Comparison of ENCODE assay signal across 18 mouse cellular contexts in genomic region chr10:40936160-40936726, GRCm38 (mm10). TPM values are rescaled to one million over a fixed set of nuclear protein-coding genes. Genes with fewer than 3 reads are reported as not detected.
DNase-seq lines count a peak whose midpoint lies in the region; ATAC-seq and TF ChIP-seq lines count a peak whose summit lies in the region.
"Had no signal": no experiment of that assay in that cellular context is flagged by ENCODE, and none has a peak within 500 bp of the region (broad histone marks: within the 10 kb centered on the region; RNA-seq: fewer than 3 reads in every experiment).

No protein-coding gene starts in this region.

- no peak for TF ChIP-seq POLR2A in ES-Bruce4 (IDR thresholded peaks at IDR 0.05; ENCODE audit: insufficient read depth, low read length)

- H3K36me3 ChIP-seq in hindbrain, embryonic 16.5 days (ENCODE audit: control insufficient read depth, insufficient read depth, low read length): peaks cover 26% of the 10 kb centered on the region
- H3K36me3 ChIP-seq in hindbrain, postnatal 0 days (ENCODE audit: insufficient read depth, low read length): peaks cover 46% of the 10 kb centered on the region
- H3K36me3 ChIP-seq in ES-Bruce4 (ENCODE audit: control insufficient read depth, insufficient read depth, low read length, poor library complexity, severe bottlenecking): peaks cover 9% of the 10 kb centered on the region; the same call in 1 of the 2 replicates

- no peak overlapping the region for H3K27ac ChIP-seq in hindbrain, embryonic 16.5 days (ENCODE audit: low read depth, low read length)
- H3K27ac ChIP-seq in hindbrain, postnatal 0 days: no peak overlapping the region
- H3K27ac ChIP-seq in left cerebral cortex, adult 2 months: peak overlapping the region; percentile 50; the same call in 1 of the 2 replicates
- H3K27ac ChIP-seq in ES-Bruce4 (ENCODE audit: insufficient read depth, low read length): no peak overlapping the region
- H3K27ac ChIP-seq: gastrocnemius, adult 2 months; heart, adult 2 months; heart, embryonic 15.5 days; liver, embryonic 12.5 days; midbrain, embryonic 13.5 days had no signal

- peak; percentile 26 to 46 for DNase-seq in cerebellum, postnatal 10 days
- no peak for DNase-seq in cerebellum, adult 11 months
- no peak for DNase-seq in hindbrain, postnatal 0 days (ENCODE audit: low spot score)
- DNase-seq in left cerebral cortex, adult 2 months (ENCODE audit: extremely low spot score in 1 of 2, low spot score in 2 of 2): peak; percentile 42 to 61
- DNase-seq in left cerebral cortex, postnatal 25 days (ENCODE audit: low spot score in 2 of 2): no peak
- no peak for DNase-seq in spleen, postnatal 4 days (ENCODE audit: low spot score in 2 of 2)
- DNase-seq: adrenal gland, postnatal 10 days; cerebellum, adult 8-10 months; gastrocnemius, adult 2 months; heart, adult 2 months; kidney, postnatal 14 days; lung, embryonic 14.5 days had no signal

- no peak overlapping the region for H3K4me2 ChIP-seq in hindbrain, embryonic 16.5 days (ENCODE audit: low read length)
- no peak overlapping the region for H3K4me2 ChIP-seq in hindbrain, postnatal 0 days (ENCODE audit: low read depth, low read length)
- H3K4me2 ChIP-seq: heart, embryonic 15.5 days; liver, embryonic 12.5 days; lung, embryonic 14.5 days; midbrain, embryonic 13.5 days had no signal

- intact Hi-C loops in left cerebral cortex, adult 2 months (cut with DNase I): no loop called here
- intact Hi-C loops in left cerebral cortex, postnatal 25 days (cut with DNase I): no loop called here

- no peak for TF ChIP-seq CTCF in hindbrain, postnatal 0 days (IDR thresholded peaks at IDR 0.05; ENCODE audit: low read depth)
- TF ChIP-seq CTCF in left cerebral cortex, adult 2 months (IDR thresholded peaks at IDR 0.05): no peak
- no peak for TF ChIP-seq CTCF in ES-Bruce4 (IDR thresholded peaks at IDR 0.05; ENCODE audit: low read depth, low read length)

- TF ChIP-seq EP300 in ES-Bruce4 (IDR thresholded peaks at IDR 0.05; ENCODE audit: insufficient read depth, low read depth, low read length): no peak

- no peak overlapping the region for H3K9ac ChIP-seq in hindbrain, embryonic 16.5 days (ENCODE audit: low read depth, low read length)
- no peak overlapping the region for H3K9ac ChIP-seq in hindbrain, postnatal 0 days (replicated peaks; ENCODE audit: low read length)
- H3K9ac ChIP-seq in ES-Bruce4 (ENCODE audit: low read depth, poor library complexity, severe bottlenecking): no peak overlapping the region
- H3K9ac ChIP-seq: heart, embryonic 15.5 days; liver, embryonic 12.5 days; lung, embryonic 14.5 days; midbrain, embryonic 13.5 days had no signal

- no peaks in the 10 kb centered on the region for H3K27me3 ChIP-seq in hindbrain, embryonic 16.5 days (replicated peaks; ENCODE audit: control insufficient read depth, insufficient read depth, low read length)
- H3K27me3 ChIP-seq in hindbrain, postnatal 0 days (ENCODE audit: insufficient read depth, low read length): no peaks in the 10 kb centered on the region
- no peaks in the 10 kb centered on the region for H3K27me3 ChIP-seq in ES-Bruce4 (ENCODE audit: control insufficient read depth, insufficient read depth, low read length, poor library complexity, severe bottlenecking)
- H3K27me3 ChIP-seq: heart, embryonic 15.5 days; liver, embryonic 12.5 days; midbrain, embryonic 13.5 days had no signal

- 79% methylated on average over 13 of the region's 13 CpGs for WGBS in hindbrain, embryonic 16.5 days
- 81% methylated on average over 13 of the region's 13 CpGs for WGBS in hindbrain, postnatal 0 days

- ATAC-seq in hindbrain, embryonic 16.5 days: peak; percentile 48; the same call in 1 of the 2 replicates
- no peak for ATAC-seq in hindbrain, postnatal 0 days
- ATAC-seq: liver, embryonic 12.5 days; midbrain, embryonic 13.5 days had no signal

- no peaks in the 10 kb centered on the region for H3K9me3 ChIP-seq in hindbrain, embryonic 16.5 days (ENCODE audit: control insufficient read depth, low read length)
- no peaks in the 10 kb centered on the region for H3K9me3 ChIP-seq in hindbrain, postnatal 0 days (ENCODE audit: low read length)
- H3K9me3 ChIP-seq in ES-Bruce4 (replicated peaks; ENCODE audit: control insufficient read depth, insufficient read depth, low read length, poor library complexity, severe bottlenecking): no peaks in the 10 kb centered on the region
- H3K9me3 ChIP-seq: heart, embryonic 15.5 days; liver, embryonic 12.5 days; midbrain, embryonic 13.5 days had no signal

- no peaks in the 10 kb centered on the region for H3K4me1 ChIP-seq in hindbrain, embryonic 16.5 days (ENCODE audit: control insufficient read depth, insufficient read depth, low read depth, low read length)
- no peaks in the 10 kb centered on the region for H3K4me1 ChIP-seq in hindbrain, postnatal 0 days (ENCODE audit: insufficient read depth, low read length)
- no peaks in the 10 kb centered on the region for H3K4me1 ChIP-seq in ES-Bruce4 (ENCODE audit: control insufficient read depth, insufficient read depth, low read length)
- H3K4me1 ChIP-seq: heart, embryonic 15.5 days; liver, embryonic 12.5 days; midbrain, embryonic 13.5 days had no signal

- no peak overlapping the region for H3K4me3 ChIP-seq in hindbrain, embryonic 16.5 days (ENCODE audit: low read length)
- no peak overlapping the region for H3K4me3 ChIP-seq in hindbrain, postnatal 0 days (ENCODE audit: low read length)
- H3K4me3 ChIP-seq in left cerebral cortex, adult 2 months: no peak overlapping the region
- H3K4me3 ChIP-seq in ES-Bruce4 (ENCODE audit: low read depth, low read length): 0 out of 2 replicates have a peak overlapping the region, but pooled peaks have one; percentile 0
- H3K4me3 ChIP-seq: gastrocnemius, adult 2 months; heart, adult 2 months; heart, embryonic 15.5 days; liver, embryonic 12.5 days; midbrain, embryonic 13.5 days had no signal

RNA-seq across cellular contexts. Expression of gene Wasf1, which starts 53.0 kb away (rescaled TPM):
- 98.1 and 123 TPM in 2 replicates for polyA plus RNA-seq in hindbrain, embryonic 16.5 days (2015; fragmentation: Nextera tagmentation; extraction: Ambion mirVana)
- 25.5 and 25.7 TPM in 2 replicates for total RNA-seq in hindbrain, postnatal 0 days (2014; rRNA removed)
- 94.3 and 104 TPM in 2 replicates for polyA plus RNA-seq in hindbrain, postnatal 0 days (2015; fragmentation: Nextera tagmentation; extraction: Ambion mirVana)
- total RNA-seq in left cerebral cortex, adult 2 months (2021): 100 to 1,000 TPM; 248 to 256 TPM
- total RNA-seq in left cerebral cortex, postnatal 25 days (2021): 100 to 1,000 TPM; 286 to 288 TPM
- 47.3 and 52.0 TPM in 2 replicates for polyA plus RNA-seq in ES-Bruce4 (2011; ENCODE audit: insufficient read depth, insufficient read length, low read depth, missing spikeins)
- total RNA-seq: hematopoietic stem cell, adult 5-6 weeks had no signal

RNA-seq across cellular contexts. Expression of gene Cdc40, which starts 53.1 kb away (rescaled TPM):
- polyA plus RNA-seq in hindbrain, embryonic 16.5 days (2015; fragmentation: Nextera tagmentation; extraction: Ambion mirVana): 18.8 and 22.1 TPM in 2 replicates
- total RNA-seq in hindbrain, postnatal 0 days (2014; rRNA removed): 15.7 and 17.5 TPM in 2 replicates
- 13.4 and 16.0 TPM in 2 replicates for polyA plus RNA-seq in hindbrain, postnatal 0 days (2015; fragmentation: Nextera tagmentation; extraction: Ambion mirVana)
- 10 to 100 TPM; 43.6 to 46.7 TPM for total RNA-seq in left cerebral cortex, adult 2 months (2021)
- 10 to 100 TPM; 42.9 to 48.6 TPM for total RNA-seq in left cerebral cortex, postnatal 25 days (2021)
- polyA plus RNA-seq in ES-Bruce4 (2011; ENCODE audit: insufficient read depth, insufficient read length, low read depth, missing spikeins): 47.4 and 49.8 TPM in 2 replicates

Comparison
In these comparisons a context has a peak if more than half of its experiments do, and no peak if none do; other contexts are left out.
1. DNase-seq: peak in cerebellum, postnatal 10 days (2 of 2) and left cerebral cortex, adult 2 months (2 of 2); none in cerebellum, adult 11 months (single experiment), hindbrain, postnatal 0 days (single experiment), left cerebral cortex, postnatal 25 days (0 of 2) and spleen, postnatal 4 days (0 of 2).